Mouse (Mus musculus) spleen, adult 12 weeks (tissue): ENCODE results near the gene Trim63.

ENCODE experiments used
- DNase-seq: peaks from one replicate; pipeline ENCODE4 v3.0.0; 2022; ENCODE audit warnings: low spot score

Gene Trim63

GRCm38 (mm10) chr4:134298626-134299497 lies 16.1 kb upstream of the Trim63 start:
- DNase-seq = no peak

- DNase-seq = no peak
These were observed 15.5 kb upstream of the Trim63 start for GRCm38 (mm10) chr4:134299498-134299810.

GRCm38 (mm10) chr4:134300316-134300715 lies 14.6 kb upstream of the Trim63 start:
- DNase-seq = no peak

- DNase-seq = no peak
These were observed 12.8 kb upstream of the Trim63 start for GRCm38 (mm10) chr4:134302084-134302483.

- no peak for DNase-seq
These were observed 8.0 kb upstream of the Trim63 start for GRCm38 (mm10) chr4:134306963-134307362.

GRCm38 (mm10) chr4:134307367-134308072 lies 7.4 kb upstream of the Trim63 start:
- DNase-seq = no peak

GRCm38 (mm10) chr4:134310106-134310505 lies 4.8 kb upstream of the Trim63 start:
- DNase-seq = no peak

- no peak for DNase-seq
These were observed 4.3 kb upstream of the Trim63 start for GRCm38 (mm10) chr4:134310656-134311055.

- no peak for DNase-seq
These were observed 3.1 kb upstream of the Trim63 start for GRCm38 (mm10) chr4:134311784-134312183.

- no peak for DNase-seq
These were observed 2.6 kb upstream of the Trim63 start for GRCm38 (mm10) chr4:134312341-134312740.

GRCm38 (mm10) chr4:134312901-134313300 lies 2.0 kb upstream of the Trim63 start:
- no peak for DNase-seq

GRCm38 (mm10) chr4:134314081-134314655 lies 752 bp upstream of the Trim63 start:
- no peak for DNase-seq

- DNase-seq = no peak
These were observed 550 bp downstream of the Trim63 start for GRCm38 (mm10) chr4:134315470-134315869.

GRCm38 (mm10) chr4:134316390-134316789 lies 1.5 kb downstream of the Trim63 start:
- DNase-seq = no peak

GRCm38 (mm10) chr4:134319074-134319473 lies 4.2 kb downstream of the Trim63 start:
- no peak for DNase-seq

GRCm38 (mm10) chr4:134319674-134320073 lies 4.8 kb downstream of the Trim63 start:
- no peak for DNase-seq

- no peak for DNase-seq
These were observed 6.6 kb downstream of the Trim63 start for GRCm38 (mm10) chr4:134321524-134321923.

- no peak for DNase-seq
These were observed 9.7 kb downstream of the Trim63 start for GRCm38 (mm10) chr4:134324655-134325054.

GRCm38 (mm10) chr4:134326859-134327530 lies 12.1 kb downstream of the Trim63 start:
- DNase-seq = no peak

GRCm38 (mm10) chr4:134328151-134328550 lies 13.2 kb downstream of the Trim63 start:
- no peak for DNase-seq

- DNase-seq = no peak
These were observed 13.9 kb downstream of the Trim63 start for GRCm38 (mm10) chr4:134328832-134329231.

- DNase-seq = no peak
These were observed 15.4 kb downstream of the Trim63 start for GRCm38 (mm10) chr4:134330281-134330680.
